Mouse (Mus musculus) lung, embryonic 14.5 days (tissue): Measurements from ENCODE around the gene Ltbp2. TPM values are rescaled to one million over a fixed set of nuclear protein-coding genes. Genes with fewer than 3 reads are reported as not detected.

Experiments used
- ATAC-seq: fragments of 200-750 bp; cut with Nextera tagmentation; 2 replicates; pipeline ENCODE4 v1.8.0; 2017; ENCODE audit warnings: mild to moderate bottlenecking, moderate TSS enrichment, moderate library complexity; ENCODE audit not compliant: insufficient read depth
- DNase-seq: peaks from one replicate; pipeline ENCODE4 v3.0.0-alpha.2; 2015
- H3K27ac ChIP-seq: fragments of 300-500 bp; sonication (generic); 2 replicates; pipeline ENCODE4 v1.5.1; 2014; ENCODE audit warnings: low read depth, mild to moderate bottlenecking, moderate library complexity
- H3K27me3 ChIP-seq: fragments of 300-500 bp; sonication (generic); 2 replicates; pipeline ENCODE4 v1.6.1; 2014; ENCODE audit warnings: low read length, control low read depth; ENCODE audit not compliant: insufficient read depth
- H3K36me3 ChIP-seq: fragments of 300-500 bp; sonication (generic); 2 replicates; pipeline ENCODE4 v1.6.1; 2014; ENCODE audit warnings: control low read depth; ENCODE audit not compliant: insufficient read depth
- H3K4me1 ChIP-seq: fragments of 300-500 bp; sonication (generic); 2 replicates; pipeline ENCODE4 v1.6.1; 2014; ENCODE audit warnings: antibody characterized with exemption, control low read depth; ENCODE audit not compliant: insufficient read depth
- H3K4me2 ChIP-seq: fragments of 300-500 bp; sonication (generic); 2 replicates; pipeline ENCODE4 v1.6.1; 2014; ENCODE audit warnings: mild to moderate bottlenecking
- H3K4me3 ChIP-seq: fragments of 300-500 bp; sonication (generic); 2 replicates; pipeline ENCODE4 v1.5.1; 2014; ENCODE audit warnings: low read depth, low read length
- H3K9ac ChIP-seq: fragments of 300-500 bp; sonication (generic); 2 replicates; pipeline ENCODE4 v1.6.1; 2014
- H3K9me3 ChIP-seq: fragments of 300-500 bp; sonication (generic); 2 replicates; pipeline ENCODE4 v1.6.1; 2016; ENCODE audit warnings: low read depth, low read length, control low read depth
- CTCF ChIP-seq: IDR thresholded peaks from 2 replicates; pipeline ENCODE4 v1.5.1; 2016; ENCODE audit warnings: antibody characterized with exemption, low read depth
- WGBS: fragments of 180-500 bp; shearing (Covaris S2); extraction: QIAGEN DNeasy Blood & Tissue Kit; methylation state at CpG from one replicate; pipeline ENCODE4 v1.1.7; 2014; 5-methylcytosine and 5-hydroxymethylcytosine counted together
- polyA plus RNA-seq: library from polyadenylated mRNA; unstranded; fragments of >200 nt; fragmentation: Nextera tagmentation; extraction: Ambion mirVana; gene quantifications from 2 replicates; pipeline ENCODE4 v1.2.1, GENCODE M21; 2014

The Ltbp2 gene
- polyA plus RNA-seq, 1 experiment from 2014 or later = 6.8 TPM

GRCm38 (mm10) chr12:84829109-84829724 lies 47.1 kb downstream of the Ltbp2 start:
- H3K36me3 ChIP-seq = no peaks in the 10 kb centered on the region
- DNase-seq = no peak
- no peak overlapping the region for H3K4me2 ChIP-seq
- WGBS = 78% methylated on average over 20 of the region's 20 CpGs
- TF ChIP-seq CTCF = no peak
- H3K9me3 ChIP-seq = no peaks in the 10 kb centered on the region
- H3K27ac ChIP-seq = no peak overlapping the region
- no peak overlapping the region for H3K9ac ChIP-seq
- ATAC-seq = no peak
- 0 out of 2 replicates have a peak, but pooled peaks cover 3% of the 10 kb centered on the region for H3K4me1 ChIP-seq
- no peak overlapping the region for H3K4me3 ChIP-seq
- no peaks in the 10 kb centered on the region for H3K27me3 ChIP-seq

DNA sequence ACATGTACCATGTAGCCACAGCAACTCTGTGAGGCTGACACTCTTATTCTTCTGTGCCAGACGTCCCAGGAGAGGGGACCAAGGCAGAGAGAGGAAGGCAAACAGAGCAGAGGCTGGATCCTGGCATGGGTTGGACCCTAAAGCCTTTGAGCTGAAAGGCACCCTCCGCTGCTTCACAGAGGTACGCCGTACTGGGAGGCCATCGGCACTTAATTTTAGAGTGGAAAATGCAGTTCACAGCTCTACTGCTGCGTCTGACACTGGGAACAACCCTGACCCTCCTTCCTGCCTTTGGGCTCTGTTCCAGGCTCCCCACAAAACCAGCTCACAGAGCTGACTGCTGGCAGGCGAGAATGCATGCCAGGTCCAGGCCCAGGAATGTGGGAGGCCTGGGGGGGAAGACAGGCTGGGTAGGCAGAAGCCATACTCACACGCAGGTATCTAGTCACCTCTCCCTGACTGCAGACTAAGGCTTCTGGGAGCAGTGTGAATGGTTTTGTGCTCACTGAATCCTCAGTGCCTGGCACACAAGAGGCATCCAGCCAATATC lies 48.9 kb downstream of the Ltbp2 start:
- WGBS = 52% methylated on average over 8 of the region's 8 CpGs

GRCm38 (mm10) chr12:84824203-84824602 lies 52.1 kb downstream of the Ltbp2 start:
- H3K4me1 ChIP-seq = 0 out of 2 replicates have a peak, but pooled peaks cover 3% of the 10 kb centered on the region
- DNase-seq (no peak), ATAC-seq (no peak)
- H3K4me3 ChIP-seq = no peak overlapping the region
- TF ChIP-seq CTCF = no peak
- H3K9me3 ChIP-seq = no peaks in the 10 kb centered on the region
- peak overlapping the region; percentile 33; the same call in 1 of the 2 replicates for H3K27ac ChIP-seq
- no peaks in the 10 kb centered on the region for H3K27me3 ChIP-seq
- H3K9ac ChIP-seq = no peak overlapping the region
- H3K4me2 ChIP-seq = no peak overlapping the region
- WGBS = 51% methylated on average over 5 of the region's 5 CpGs
- no peaks in the 10 kb centered on the region for H3K36me3 ChIP-seq

More for the DNA sequence above, 48.9 kb downstream of the Ltbp2 start:
- ATAC-seq (no peak), DNase-seq (no peak)
- H3K27me3 ChIP-seq = no peaks in the 10 kb centered on the region
- H3K9me3 ChIP-seq = no peaks in the 10 kb centered on the region
- TF ChIP-seq CTCF = no peak
- 0 out of 2 replicates have a peak, but pooled peaks cover 3% of the 10 kb centered on the region for H3K4me1 ChIP-seq
- H3K9ac ChIP-seq = no peak overlapping the region
- H3K4me2 ChIP-seq = no peak overlapping the region
- no peak overlapping the region for H3K27ac ChIP-seq
- H3K4me3 ChIP-seq = no peak overlapping the region
- H3K36me3 ChIP-seq = no peaks in the 10 kb centered on the region

DNA sequence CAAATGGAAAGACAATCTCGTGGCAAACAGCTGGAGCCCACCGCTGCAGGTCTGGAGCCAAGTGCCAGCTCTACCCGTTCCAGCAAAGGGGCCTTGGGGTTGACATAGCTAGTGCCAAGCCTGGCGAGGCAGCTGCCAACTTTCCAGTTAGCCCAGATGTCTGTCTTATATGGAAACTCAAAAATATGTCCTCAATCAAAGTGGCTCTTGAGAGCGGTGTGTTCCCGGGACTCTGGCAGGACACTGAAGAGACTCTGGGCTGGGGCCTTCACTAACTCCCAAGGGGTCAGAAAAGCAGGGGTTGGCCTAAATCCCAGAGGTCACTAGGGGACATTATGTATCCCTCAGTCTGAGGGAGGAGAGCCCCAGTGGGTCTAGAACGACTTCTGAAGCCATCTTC lies 52.7 kb downstream of the Ltbp2 start:
- no peak for TF ChIP-seq CTCF

DNA sequence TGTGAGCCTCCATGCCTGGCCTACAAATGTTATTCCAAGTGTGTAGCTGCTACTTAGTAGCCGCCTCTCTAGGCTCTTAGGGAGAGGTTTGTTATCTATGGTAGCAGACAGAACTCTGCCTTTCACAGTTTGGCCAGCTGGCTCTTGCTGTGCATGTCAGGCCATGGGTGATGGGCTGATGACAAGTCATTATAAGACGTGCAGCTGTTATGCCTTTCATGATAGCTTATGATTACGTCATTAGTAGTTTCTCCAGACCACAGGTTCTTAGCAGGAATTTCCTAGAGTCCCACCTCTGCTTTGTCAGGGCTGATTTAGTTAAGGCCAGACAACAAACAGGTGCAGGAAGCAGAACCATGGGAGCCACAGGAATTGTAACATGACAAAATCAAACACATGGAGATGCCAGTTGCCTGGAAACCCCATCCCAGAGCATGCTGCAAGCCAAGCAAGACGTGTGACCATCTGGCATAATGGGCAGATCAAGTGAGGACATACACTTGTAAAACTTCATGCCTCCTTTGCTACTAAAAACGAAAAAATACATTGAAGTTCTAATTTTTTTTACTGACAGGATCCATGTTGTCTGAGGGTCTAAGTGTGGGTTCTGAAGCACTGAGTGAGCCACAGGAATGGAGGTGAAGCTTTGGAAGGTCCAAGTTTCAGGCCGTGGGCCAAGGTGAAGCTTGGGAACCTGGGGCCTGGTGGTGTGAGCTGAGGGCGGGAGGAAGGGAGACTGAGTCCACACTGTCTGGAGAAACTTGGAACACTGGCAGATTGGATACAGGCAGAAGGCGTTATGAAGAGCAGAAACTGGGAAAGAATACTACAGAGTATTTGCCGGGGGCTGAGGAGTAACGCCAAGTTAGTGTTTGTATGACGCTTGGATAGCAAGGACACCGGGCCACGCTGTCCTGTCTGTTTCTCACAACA lies 56.8 kb downstream of the Ltbp2 start:
- Histone ChIP-seq H3K27me3 (no peaks in the 10 kb centered on the region), H3K27ac (0 out of 2 replicates have a peak overlapping the region, but pooled peaks have one; percentile 36), H3K9ac (no peak overlapping the region), H3K4me1 (peaks cover 9% of the 10 kb centered on the region; the same call in 1 of the 2 replicates), H3K36me3 (no peaks in the 10 kb centered on the region), H3K4me3 (no peak overlapping the region), H3K4me2 (no peak overlapping the region), H3K9me3 (no peaks in the 10 kb centered on the region)
- no peak for TF ChIP-seq CTCF
- no peak for ATAC-seq
- DNase-seq = peak; percentile 40
- WGBS = 72% methylated on average over 13 of the region's 13 CpGs

More for the DNA sequence above, 52.7 kb downstream of the Ltbp2 start:
- H3K9me3 ChIP-seq = no peaks in the 10 kb centered on the region
- 0 out of 2 replicates have a peak, but pooled peaks cover 3% of the 10 kb centered on the region for H3K4me1 ChIP-seq
- H3K36me3 ChIP-seq = no peaks in the 10 kb centered on the region
- H3K4me2 ChIP-seq = no peak overlapping the region
- no peak overlapping the region for H3K9ac ChIP-seq
- no peak for DNase-seq
- WGBS = 69% methylated on average over 7 of the region's 7 CpGs
- H3K4me3 ChIP-seq = no peak overlapping the region
- H3K27ac ChIP-seq = no peak overlapping the region
- ATAC-seq = no peak
- no peaks in the 10 kb centered on the region for H3K27me3 ChIP-seq

- no peak overlapping the region for H3K4me3 ChIP-seq
- H3K27ac ChIP-seq = 0 out of 2 replicates have a peak overlapping the region, but pooled peaks have one; percentile 36
- ATAC-seq (no peak), DNase-seq (no peak)
- H3K27me3 ChIP-seq = no peaks in the 10 kb centered on the region
- peaks cover 7% of the 10 kb centered on the region; the same call in 1 of the 2 replicates for H3K4me1 ChIP-seq
- no peaks in the 10 kb centered on the region for H3K9me3 ChIP-seq
- no peak overlapping the region for H3K4me2 ChIP-seq
- H3K36me3 ChIP-seq = no peaks in the 10 kb centered on the region
- TF ChIP-seq CTCF = peak; percentile 37
- H3K9ac ChIP-seq = no peak overlapping the region
- WGBS = 59% methylated on average over 4 of the region's 4 CpGs
Observed at GRCm38 (mm10) chr12:84818496-84818895, 57.8 kb downstream of the Ltbp2 start.
